Mouse (Mus musculus): Measurements from ENCODE around the gene Bsg. TPM values are rescaled to one million over a fixed set of nuclear protein-coding genes. Genes with fewer than 3 reads are reported as not detected.

Gene Bsg
- total and polyA plus RNA-seq, 2 experiments from 2014 or later: 1,042 to 1,054 TPM

DNA sequence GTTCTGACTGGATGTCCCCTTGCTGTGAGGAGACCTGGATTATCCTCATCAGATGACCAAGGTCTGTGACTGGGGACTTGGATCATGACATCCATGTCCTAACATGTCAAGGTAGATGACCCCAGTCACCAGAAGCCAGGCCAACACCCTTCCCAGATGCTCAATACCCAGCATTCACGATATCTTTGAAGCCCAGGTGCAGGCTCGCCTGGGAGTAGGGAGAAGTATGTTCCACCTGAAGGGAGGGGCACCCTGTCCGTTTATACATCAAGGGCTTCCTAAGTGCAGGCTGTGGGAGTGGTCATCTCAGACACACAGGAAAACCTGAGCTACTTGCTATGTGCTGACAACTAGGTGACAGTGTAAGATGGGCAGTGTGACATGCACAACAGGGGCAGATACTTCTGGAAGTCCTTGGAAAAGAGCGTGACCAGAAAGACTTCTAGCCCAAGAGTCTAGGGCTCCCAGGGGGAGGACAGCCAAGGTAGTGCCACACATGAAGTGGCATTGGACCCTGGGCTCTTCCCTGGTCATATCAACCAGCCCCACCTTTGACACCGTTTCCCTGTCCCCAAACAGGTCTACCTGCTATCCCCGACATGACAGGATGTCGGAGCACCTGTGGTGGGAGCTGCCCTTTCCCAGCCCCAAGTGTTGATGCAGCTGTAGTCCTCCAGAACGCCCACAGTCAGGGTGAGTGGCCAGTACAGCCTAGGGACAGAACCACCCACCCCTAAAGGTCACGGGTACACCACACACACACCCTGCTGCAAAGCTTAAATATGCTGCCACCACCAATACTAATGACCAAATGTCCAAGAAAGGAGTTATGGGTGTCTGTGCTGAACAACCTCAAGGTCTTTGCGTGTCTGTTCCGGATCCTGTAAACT lies 23.4 kb upstream of the Bsg start:
- peak overlapping the region; percentile 51; the same call in 1 of the 2 replicates for H3K9ac ChIP-seq (replicated peaks; ENCODE audit: low read length, poor library complexity, severe bottlenecking)
- H3K4me3 ChIP-seq (ENCODE audit: low read depth, low read length): peak overlapping the region; percentile 79
- 41% methylated on average over 11 of the region's 11 CpGs for WGBS
- no peaks in the 10 kb centered on the region for H3K9me3 ChIP-seq (ENCODE audit: low read length)
- peak overlapping the region; percentile 86 for H3K27ac ChIP-seq (ENCODE audit: low read depth, low read length)
- no peaks in the 10 kb centered on the region for H3K27me3 ChIP-seq (ENCODE audit: insufficient read depth, low read length)
- H3K36me3 ChIP-seq (ENCODE audit: insufficient read depth, low read length): peaks cover 13% of the 10 kb centered on the region
- DNase-seq (ENCODE audit: low spot score) (no peak), ATAC-seq (ENCODE audit: low FRiP score) (peak; percentile 8; the same call in 1 of the 2 replicates)
- peaks cover 14% of the 10 kb centered on the region for H3K4me1 ChIP-seq (ENCODE audit: insufficient read depth, low read length)
- H3K4me2 ChIP-seq (ENCODE audit: low read depth, low read length, poor library complexity, severe bottlenecking): peak overlapping the region; percentile 58
- TF ChIP-seq CTCF (IDR thresholded peaks at IDR 0.05): no peak

DNA sequence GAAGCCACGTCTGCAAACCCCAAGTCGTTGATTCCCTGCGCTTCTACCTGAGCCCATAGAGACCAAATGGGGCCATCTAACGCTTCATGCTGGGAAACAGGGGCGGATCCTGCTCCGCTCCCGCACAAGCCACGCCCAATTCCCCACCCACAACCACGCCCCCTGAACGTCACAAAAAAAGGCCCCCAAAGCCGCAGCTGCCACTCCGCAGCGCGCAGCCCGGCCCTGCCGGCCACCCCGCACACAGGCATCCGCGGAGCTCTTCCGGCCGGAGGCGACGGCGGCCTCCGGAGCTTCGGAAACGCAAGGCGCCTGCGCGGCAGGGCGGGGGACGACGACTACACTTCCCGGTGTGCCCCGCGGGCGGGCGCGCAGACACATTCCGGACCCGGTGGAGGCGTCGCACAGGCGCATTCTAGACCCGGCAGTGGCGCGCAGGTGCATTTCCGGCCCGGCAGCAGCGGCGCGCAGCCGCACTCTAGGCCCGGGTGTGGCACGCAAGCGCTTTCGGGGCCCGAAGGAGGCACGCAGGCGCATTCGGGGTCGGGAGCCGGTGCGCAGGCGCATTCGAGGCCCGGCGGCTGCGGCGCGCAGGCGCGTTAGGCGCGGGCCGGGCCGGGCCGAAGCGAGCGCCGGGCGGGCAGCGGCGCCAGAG lies 22.6 kb upstream of the Bsg start, which contains the start of gene Cdc34:
Gene Cdc34, plus strand, starts transcription at position 605 of the 655 bp plus-strand sequence.
- WGBS: under 1% methylated on average over 54 of the region's 84 CpGs
- ATAC-seq (ENCODE audit: low FRiP score) (peak; percentile 93), DNase-seq (ENCODE audit: low spot score) (peak; percentile 99)
- Histone ChIP-seq H3K9me3 (ENCODE audit: low read length) (no peaks in the 10 kb centered on the region), H3K4me1 (ENCODE audit: insufficient read depth, low read length) (peaks cover 14% of the 10 kb centered on the region), H3K4me3 (ENCODE audit: low read depth, low read length) (peak within 1 kb of the TSS; percentile 79), H3K4me2 (ENCODE audit: low read depth, low read length, poor library complexity, severe bottlenecking) (peak within 1 kb of the TSS; percentile 93), H3K36me3 (ENCODE audit: insufficient read depth, low read length) (peaks cover 21% of the 10 kb centered on the region), H3K27ac (ENCODE audit: low read depth, low read length) (peak within 1 kb of the TSS; percentile 86), H3K9ac (replicated peaks; ENCODE audit: low read length, poor library complexity, severe bottlenecking) (peak within 1 kb of the TSS; percentile 81), H3K27me3 (ENCODE audit: insufficient read depth, low read length) (no peaks in the 10 kb centered on the region)
- TF ChIP-seq CTCF (IDR thresholded peaks at IDR 0.05): peak; percentile 55

DNA sequence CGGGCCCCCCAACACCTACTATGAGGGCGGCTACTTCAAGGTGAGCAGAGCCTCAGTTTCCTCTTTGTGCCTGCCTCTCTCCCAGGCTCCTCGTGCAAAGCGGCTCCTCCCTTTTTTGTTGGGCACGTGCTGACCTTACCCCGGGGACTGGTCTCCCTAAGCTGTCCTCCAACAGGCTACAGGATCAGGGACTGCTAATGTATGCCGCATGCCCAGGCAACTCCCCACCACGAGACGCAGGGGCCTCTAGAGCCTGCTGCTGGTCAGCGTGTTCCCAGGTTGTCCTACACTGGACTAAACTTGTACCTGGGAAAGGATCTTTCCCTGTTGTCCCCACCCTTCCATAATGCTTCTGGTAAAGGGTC lies 21.8 kb upstream of the Bsg start:
- DNase-seq (ENCODE audit: low spot score) (no peak), ATAC-seq (ENCODE audit: low FRiP score) (peak; percentile 5; the same call in 1 of the 2 replicates)
- Histone ChIP-seq H3K4me3 (ENCODE audit: low read depth, low read length) (peak overlapping the region; percentile 79), H3K27me3 (ENCODE audit: insufficient read depth, low read length) (no peaks in the 10 kb centered on the region), H3K36me3 (ENCODE audit: insufficient read depth, low read length) (peaks cover 29% of the 10 kb centered on the region), H3K4me1 (ENCODE audit: insufficient read depth, low read length) (peaks cover 14% of the 10 kb centered on the region), H3K4me2 (ENCODE audit: low read depth, low read length, poor library complexity, severe bottlenecking) (peak overlapping the region; percentile 93), H3K9me3 (ENCODE audit: low read length) (no peaks in the 10 kb centered on the region), H3K27ac (ENCODE audit: low read depth, low read length) (peak overlapping the region; percentile 86), H3K9ac (replicated peaks; ENCODE audit: low read length, poor library complexity, severe bottlenecking) (peak overlapping the region; percentile 81)
- WGBS: 2% methylated on average over 10 of the region's 10 CpGs
- no peak for TF ChIP-seq CTCF (IDR thresholded peaks at IDR 0.05)

DNA sequence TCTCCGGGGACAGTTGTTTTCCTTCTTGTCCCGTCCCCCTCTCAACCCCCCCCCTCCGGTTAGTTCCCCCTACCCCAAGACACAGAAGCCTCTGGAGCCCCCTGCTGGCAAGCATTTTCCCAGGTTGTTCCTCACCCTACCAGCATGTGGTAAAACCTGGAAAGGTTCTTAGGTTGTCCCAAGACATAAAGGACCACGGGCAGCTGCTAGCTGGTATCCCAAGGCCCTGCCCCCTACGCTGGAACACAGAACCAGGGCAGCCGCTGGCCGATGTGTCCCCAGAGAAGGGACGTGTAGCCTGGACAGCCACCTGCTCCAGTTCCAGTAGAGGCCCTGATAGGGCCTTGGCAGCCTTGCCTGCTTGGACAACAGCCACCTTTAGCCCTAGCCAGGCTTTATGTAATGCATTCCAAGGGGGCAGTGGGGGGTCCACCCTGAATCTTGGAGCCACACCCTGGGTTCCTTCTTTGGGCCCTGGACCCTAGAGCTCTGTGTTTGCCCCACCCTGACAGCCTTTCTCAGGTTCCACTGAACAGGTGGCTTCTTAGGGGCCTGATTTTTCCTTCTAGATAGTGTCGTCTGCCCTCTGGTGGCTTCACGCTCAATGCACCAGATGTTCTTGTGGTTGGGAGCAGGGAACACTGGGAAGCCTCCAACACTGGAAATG lies 21.2 kb upstream of the Bsg start:
- Histone ChIP-seq H3K27ac (ENCODE audit: low read depth, low read length) (peak overlapping the region; percentile 86), H3K4me3 (ENCODE audit: low read depth, low read length) (peak overlapping the region; percentile 79), H3K9ac (replicated peaks; ENCODE audit: low read length, poor library complexity, severe bottlenecking) (peak overlapping the region; percentile 81), H3K27me3 (ENCODE audit: insufficient read depth, low read length) (no peaks in the 10 kb centered on the region), H3K4me2 (ENCODE audit: low read depth, low read length, poor library complexity, severe bottlenecking) (peak overlapping the region; percentile 93), H3K9me3 (ENCODE audit: low read length) (no peaks in the 10 kb centered on the region), H3K36me3 (ENCODE audit: insufficient read depth, low read length) (peaks cover 32% of the 10 kb centered on the region), H3K4me1 (ENCODE audit: insufficient read depth, low read length) (peaks cover 14% of the 10 kb centered on the region)
- WGBS: 7% methylated on average over 10 of the region's 10 CpGs
- peak; percentile 68 for TF ChIP-seq CTCF (IDR thresholded peaks at IDR 0.05)
- no peak for ATAC-seq (ENCODE audit: low FRiP score)
- peak; percentile 68 for DNase-seq (ENCODE audit: low spot score)

DNA sequence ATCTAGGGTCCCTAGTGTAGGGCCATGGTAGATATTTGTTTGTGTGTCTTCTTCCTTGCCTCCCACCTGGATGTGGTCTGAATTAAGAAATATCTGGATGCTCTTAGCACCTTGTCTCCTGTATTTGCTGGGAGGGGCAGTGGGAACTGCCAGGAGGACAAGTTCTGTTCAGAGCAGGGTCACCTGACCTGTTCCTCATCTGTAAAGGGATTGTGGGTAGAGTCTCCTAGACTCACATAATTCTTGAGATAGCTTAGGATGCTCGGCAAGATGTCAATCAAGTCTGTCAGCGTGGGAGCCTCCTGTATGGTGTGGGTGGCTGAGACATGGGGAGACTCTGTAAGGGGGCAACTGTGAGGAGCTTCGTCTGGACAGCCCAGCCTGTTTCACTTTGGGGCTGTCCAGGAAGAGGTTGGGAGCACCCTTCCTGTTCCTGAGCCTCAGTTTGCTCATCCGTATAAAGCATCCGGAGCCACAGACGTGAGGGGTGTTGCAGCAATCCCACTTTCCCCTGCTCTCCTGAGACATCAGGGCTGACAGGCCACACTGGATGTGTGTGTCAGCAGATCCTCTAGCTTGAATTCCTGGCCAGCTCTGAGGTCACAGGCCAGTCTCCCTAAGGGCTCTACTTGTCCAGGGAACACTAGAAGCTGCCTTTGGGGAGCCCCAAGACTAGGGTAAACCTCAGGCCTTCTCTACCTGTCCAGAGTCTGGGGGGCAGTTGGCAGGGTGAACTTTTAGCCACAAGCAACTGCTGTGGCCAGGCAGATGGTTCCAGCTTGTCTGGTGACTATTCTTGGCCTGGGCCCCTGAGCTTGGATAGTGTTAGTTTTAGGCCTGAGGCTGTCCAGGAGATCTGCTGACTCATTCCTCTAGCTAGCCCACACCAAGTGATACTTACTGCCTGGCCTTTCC lies 20.3 kb upstream of the Bsg start:
- Histone ChIP-seq H3K4me3 (ENCODE audit: low read depth, low read length) (peak overlapping the region; percentile 79), H3K4me2 (ENCODE audit: low read depth, low read length, poor library complexity, severe bottlenecking) (peak overlapping the region; percentile 93), H3K27me3 (ENCODE audit: insufficient read depth, low read length) (no peaks in the 10 kb centered on the region), H3K36me3 (ENCODE audit: insufficient read depth, low read length) (peaks cover 41% of the 10 kb centered on the region), H3K9me3 (ENCODE audit: low read length) (no peaks in the 10 kb centered on the region), H3K9ac (replicated peaks; ENCODE audit: low read length, poor library complexity, severe bottlenecking) (peak overlapping the region; percentile 81), H3K4me1 (ENCODE audit: insufficient read depth, low read length) (peaks cover 14% of the 10 kb centered on the region), H3K27ac (ENCODE audit: low read depth, low read length) (0 out of 2 replicates have a peak overlapping the region, but pooled peaks have one; percentile 86)
- DNase-seq (ENCODE audit: low spot score) (no peak), ATAC-seq (ENCODE audit: low FRiP score) (no peak)
- TF ChIP-seq CTCF (IDR thresholded peaks at IDR 0.05): no peak
- WGBS: 87% methylated on average over 6 of the region's 6 CpGs

Data from midbrain, postnatal 0 days (tissue).